Mouse (Mus musculus): ENCODE data around the gene Myadml2. TPM values are rescaled to one million over a fixed set of nuclear protein-coding genes. Genes with fewer than 3 reads are reported as not detected.

The Myadml2 gene
- polyA plus RNA-seq, 1 experiment from 2014 or later, result not detected

- H3K4me2 ChIP-seq (ENCODE audit: low read length), result peak overlapping the region; percentile 98
- 14% methylated on average over 29 of the region's 30 CpGs for WGBS
- DNase-seq (ENCODE audit: low spot score) (peak; percentile 82), ATAC-seq (replicated peaks; ENCODE audit: low FRiP score, low TSS enrichment, low read depth) (peak; percentile 77)
- H3K9me3 ChIP-seq (ENCODE audit: control insufficient read depth, low read length), result no peaks in the 10 kb centered on the region
- H3K27ac ChIP-seq (ENCODE audit: low read depth), result peak overlapping the region; percentile 70
- peaks cover 12% of the 10 kb centered on the region for H3K4me1 ChIP-seq (replicated peaks; ENCODE audit: control insufficient read depth, insufficient read depth, low read length)
- peaks cover 51% of the 10 kb centered on the region for H3K36me3 ChIP-seq (ENCODE audit: control insufficient read depth, insufficient read depth, low read length)
- peak overlapping the region; percentile 97 for H3K4me3 ChIP-seq (ENCODE audit: low read depth, low read length)
- peak overlapping the region; percentile 73 for H3K9ac ChIP-seq (ENCODE audit: low read length)
- H3K27me3 ChIP-seq (replicated peaks; ENCODE audit: control insufficient read depth, insufficient read depth, low read length), result no peaks in the 10 kb centered on the region
These were observed 23.8 kb downstream of the Myadml2 start for GRCm38 (mm10) chr11:120623961-120624679.

GRCm38 (mm10) chr11:120622805-120623204 is 25.2 kb downstream of the Myadml2 start:
- DNase-seq (ENCODE audit: low spot score) (no peak), ATAC-seq (replicated peaks; ENCODE audit: low FRiP score, low TSS enrichment, low read depth) (no peak)
- Histone ChIP-seq H3K9me3 (ENCODE audit: control insufficient read depth, low read length) (no peaks in the 10 kb centered on the region), H3K36me3 (ENCODE audit: control insufficient read depth, insufficient read depth, low read length) (peaks cover 48% of the 10 kb centered on the region), H3K27me3 (replicated peaks; ENCODE audit: control insufficient read depth, insufficient read depth, low read length) (no peaks in the 10 kb centered on the region), H3K4me1 (replicated peaks; ENCODE audit: control insufficient read depth, insufficient read depth, low read length) (peaks cover 12% of the 10 kb centered on the region), H3K4me3 (ENCODE audit: low read depth, low read length) (no peak overlapping the region), H3K4me2 (ENCODE audit: low read length) (no peak overlapping the region), H3K27ac (ENCODE audit: low read depth) (no peak overlapping the region), H3K9ac (ENCODE audit: low read length) (no peak overlapping the region)
- 89% methylated on average over 6 of the region's 6 CpGs for WGBS

DNA sequence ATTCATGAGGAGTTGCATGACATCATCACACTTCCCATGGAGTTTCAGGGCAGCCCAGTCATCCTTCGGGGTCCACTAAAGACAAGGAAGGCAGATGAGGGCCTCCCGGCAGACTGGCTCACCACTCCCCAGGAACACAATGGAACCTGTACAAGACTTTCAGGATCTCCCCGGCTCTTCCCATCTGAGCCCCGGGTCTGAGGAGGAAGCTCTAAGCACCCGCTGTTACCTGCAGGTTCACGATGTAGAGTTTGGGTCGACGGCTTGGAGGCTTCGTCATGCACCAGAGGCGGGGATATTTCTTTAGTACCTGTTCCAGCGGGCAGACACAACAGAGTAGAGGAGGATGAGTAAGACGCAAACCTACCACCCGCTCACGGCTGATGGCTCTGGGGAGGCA is 27.8 kb downstream of the Myadml2 start:
- no peaks in the 10 kb centered on the region for H3K9me3 ChIP-seq (ENCODE audit: control insufficient read depth, low read length)
- H3K4me2 ChIP-seq (ENCODE audit: low read length), result no peak overlapping the region
- no peak overlapping the region for H3K9ac ChIP-seq (ENCODE audit: low read length)
- H3K4me3 ChIP-seq (ENCODE audit: low read depth, low read length), result no peak overlapping the region
- H3K27me3 ChIP-seq (replicated peaks; ENCODE audit: control insufficient read depth, insufficient read depth, low read length), result no peaks in the 10 kb centered on the region
- H3K36me3 ChIP-seq (ENCODE audit: control insufficient read depth, insufficient read depth, low read length), result peaks cover 47% of the 10 kb centered on the region
- DNase-seq (ENCODE audit: low spot score) (no peak), ATAC-seq (replicated peaks; ENCODE audit: low FRiP score, low TSS enrichment, low read depth) (no peak)
- 92% methylated on average over 14 of the region's 14 CpGs for WGBS
- no peak overlapping the region for H3K27ac ChIP-seq (ENCODE audit: low read depth)
- peaks cover 15% of the 10 kb centered on the region for H3K4me1 ChIP-seq (replicated peaks; ENCODE audit: control insufficient read depth, insufficient read depth, low read length)

GRCm38 (mm10) chr11:120618619-120619535 is 29.1 kb downstream of the Myadml2 start:
- no peak overlapping the region for H3K4me3 ChIP-seq (ENCODE audit: low read depth, low read length)
- no peak overlapping the region for H3K4me2 ChIP-seq (ENCODE audit: low read length)
- H3K27me3 ChIP-seq (replicated peaks; ENCODE audit: control insufficient read depth, insufficient read depth, low read length), result no peaks in the 10 kb centered on the region
- no peaks in the 10 kb centered on the region for H3K9me3 ChIP-seq (ENCODE audit: control insufficient read depth, low read length)
- DNase-seq (ENCODE audit: low spot score) (no peak), ATAC-seq (replicated peaks; ENCODE audit: low FRiP score, low TSS enrichment, low read depth) (no peak)
- peaks cover 59% of the 10 kb centered on the region for H3K36me3 ChIP-seq (ENCODE audit: control insufficient read depth, insufficient read depth, low read length)
- H3K9ac ChIP-seq (ENCODE audit: low read length), result no peak overlapping the region
- peaks cover 10% of the 10 kb centered on the region for H3K4me1 ChIP-seq (replicated peaks; ENCODE audit: control insufficient read depth, insufficient read depth, low read length)
- H3K27ac ChIP-seq (ENCODE audit: low read depth), result no peak overlapping the region
- 93% methylated on average over 25 of the region's 25 CpGs for WGBS

- ATAC-seq (replicated peaks; ENCODE audit: low FRiP score, low TSS enrichment, low read depth), result peak; percentile 89
- Histone ChIP-seq H3K4me2 (ENCODE audit: low read length) (peak within 1 kb of the TSS; percentile 80), H3K9ac (ENCODE audit: low read length) (peak within 1 kb of the TSS; percentile 76), H3K27me3 (replicated peaks; ENCODE audit: control insufficient read depth, insufficient read depth, low read length) (no peaks in the 10 kb centered on the region), H3K27ac (ENCODE audit: low read depth) (peak within 1 kb of the TSS; percentile 64), H3K4me3 (ENCODE audit: low read depth, low read length) (peak within 1 kb of the TSS; percentile 75), H3K4me1 (replicated peaks; ENCODE audit: control insufficient read depth, insufficient read depth, low read length) (peaks cover 8% of the 10 kb centered on the region), H3K36me3 (ENCODE audit: control insufficient read depth, insufficient read depth, low read length) (peaks cover 57% of the 10 kb centered on the region), H3K9me3 (ENCODE audit: control insufficient read depth, low read length) (no peaks in the 10 kb centered on the region)
- peak; percentile 90 for DNase-seq (ENCODE audit: low spot score)
- WGBS, result under 1% methylated on average over 56 of the region's 56 CpGs
These were observed 30.3 kb downstream of the Myadml2 start, which contains the start of gene Pcyt2 for GRCm38 (mm10) chr11:120617519-120618112. Pcyt2 (minus strand) TSS chr11:120617936.

DNA sequence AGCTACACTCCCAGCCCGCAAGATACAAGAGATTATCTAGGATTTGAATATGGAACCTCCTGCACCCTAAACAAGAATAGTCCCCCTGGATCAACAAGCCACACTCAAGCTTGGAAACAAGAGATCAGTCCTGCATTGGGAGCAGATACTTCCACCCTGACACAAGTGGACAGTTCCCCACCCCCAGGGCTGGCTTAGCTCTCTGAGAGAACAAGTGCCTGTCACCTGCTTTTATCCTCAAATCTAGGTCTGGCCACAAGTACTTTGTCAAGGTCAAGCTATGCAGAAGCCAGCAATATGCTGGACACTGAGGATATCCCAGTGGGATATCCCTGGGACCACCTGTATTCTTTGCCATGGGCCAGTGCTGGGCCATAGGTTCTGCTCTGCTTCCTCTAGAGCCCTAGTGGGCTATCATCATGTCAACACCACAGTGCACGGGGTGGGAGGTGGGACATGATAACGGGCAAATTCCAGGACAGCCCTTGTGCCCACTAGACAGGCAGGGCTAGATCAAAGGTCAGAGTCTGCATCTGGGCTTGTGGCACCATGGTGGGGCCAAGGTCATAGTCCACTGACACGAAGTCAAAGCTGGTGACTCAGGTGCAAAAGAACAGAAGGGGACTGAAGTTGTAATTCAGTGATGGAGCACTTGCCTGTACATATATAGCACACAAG is 31.2 kb downstream of the Myadml2 start:
- peaks cover 59% of the 10 kb centered on the region for H3K36me3 ChIP-seq (ENCODE audit: control insufficient read depth, insufficient read depth, low read length)
- no peak for ATAC-seq (replicated peaks; ENCODE audit: low FRiP score, low TSS enrichment, low read depth)
- peaks cover 8% of the 10 kb centered on the region for H3K4me1 ChIP-seq (replicated peaks; ENCODE audit: control insufficient read depth, insufficient read depth, low read length)
- H3K27me3 ChIP-seq (replicated peaks; ENCODE audit: control insufficient read depth, insufficient read depth, low read length), result no peaks in the 10 kb centered on the region
- H3K4me2 ChIP-seq (ENCODE audit: low read length), result peak overlapping the region; percentile 80
- 42% methylated on average over 4 of the region's 4 CpGs for WGBS
- H3K9ac ChIP-seq (ENCODE audit: low read length), result peak overlapping the region; percentile 76
- peak overlapping the region; percentile 75 for H3K4me3 ChIP-seq (ENCODE audit: low read depth, low read length)
- no peak for DNase-seq (ENCODE audit: low spot score)
- no peaks in the 10 kb centered on the region for H3K9me3 ChIP-seq (ENCODE audit: control insufficient read depth, low read length)
- H3K27ac ChIP-seq (ENCODE audit: low read depth), result no peak overlapping the region

GRCm38 (mm10) chr11:120615606-120616203 is 32.3 kb downstream of the Myadml2 start:
- peaks cover 8% of the 10 kb centered on the region for H3K4me1 ChIP-seq (replicated peaks; ENCODE audit: control insufficient read depth, insufficient read depth, low read length)
- no peak for ATAC-seq (replicated peaks; ENCODE audit: low FRiP score, low TSS enrichment, low read depth)
- no peak overlapping the region for H3K4me3 ChIP-seq (ENCODE audit: low read depth, low read length)
- peaks cover 60% of the 10 kb centered on the region for H3K36me3 ChIP-seq (ENCODE audit: control insufficient read depth, insufficient read depth, low read length)
- DNase-seq (ENCODE audit: low spot score), result no peak
- H3K9me3 ChIP-seq (ENCODE audit: control insufficient read depth, low read length), result no peaks in the 10 kb centered on the region
- 86% methylated on average over 11 of the region's 11 CpGs for WGBS
- no peak overlapping the region for H3K27ac ChIP-seq (ENCODE audit: low read depth)
- H3K4me2 ChIP-seq (ENCODE audit: low read length), result no peak overlapping the region
- H3K27me3 ChIP-seq (replicated peaks; ENCODE audit: control insufficient read depth, insufficient read depth, low read length), result no peaks in the 10 kb centered on the region
- H3K9ac ChIP-seq (ENCODE audit: low read length), result no peak overlapping the region

DNA sequence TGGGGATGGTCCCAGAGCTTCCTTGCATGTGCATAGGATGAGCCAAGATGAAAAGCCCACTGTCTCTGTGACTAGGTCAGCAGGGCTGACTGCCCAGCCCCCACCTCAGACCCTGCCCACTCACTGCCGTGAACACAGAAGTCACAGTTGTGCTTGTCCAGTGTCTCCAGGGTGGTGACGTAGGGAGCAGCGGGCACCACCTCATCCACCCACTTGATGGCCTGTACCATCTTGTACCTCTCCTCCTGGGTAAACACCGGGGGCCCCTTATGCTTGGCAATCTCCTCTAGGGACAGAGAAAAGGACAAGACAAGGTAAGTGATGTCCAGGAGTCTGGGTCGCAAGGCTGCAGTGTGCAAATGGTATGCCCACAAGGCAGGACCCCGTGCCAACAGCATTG is 32.8 kb downstream of the Myadml2 start:
- Histone ChIP-seq H3K4me1 (replicated peaks; ENCODE audit: control insufficient read depth, insufficient read depth, low read length) (peaks cover 8% of the 10 kb centered on the region), H3K9me3 (ENCODE audit: control insufficient read depth, low read length) (no peaks in the 10 kb centered on the region), H3K27me3 (replicated peaks; ENCODE audit: control insufficient read depth, insufficient read depth, low read length) (no peaks in the 10 kb centered on the region), H3K4me2 (ENCODE audit: low read length) (no peak overlapping the region), H3K36me3 (ENCODE audit: control insufficient read depth, insufficient read depth, low read length) (peaks cover 60% of the 10 kb centered on the region), H3K9ac (ENCODE audit: low read length) (no peak overlapping the region), H3K27ac (ENCODE audit: low read depth) (no peak overlapping the region), H3K4me3 (ENCODE audit: low read depth, low read length) (no peak overlapping the region)
- DNase-seq (ENCODE audit: low spot score), result no peak
- no peak for ATAC-seq (replicated peaks; ENCODE audit: low FRiP score, low TSS enrichment, low read depth)
- WGBS, result 89% methylated on average over 6 of the region's 6 CpGs
